Mouse (Mus musculus): ENCODE results near the gene Prc1.
"Not testable (repeated sequence)": the region's sequence is repeated elsewhere in the genome, so short reads cannot be mapped to it uniquely, and the experiment has no call there.

Gene Prc1

GRCm38 (mm10) chr7:80285725-80286124, 8.5 kb upstream of the Prc1 start:
- DNase-seq (ENCODE audit: low spot score) = no peak

GRCm38 (mm10) chr7:80287736-80288135, 6.5 kb upstream of the Prc1 start:
- no peak for DNase-seq (ENCODE audit: low spot score)

GRCm38 (mm10) chr7:80294764-80295648, 756 bp downstream of the Prc1 start:
- DNase-seq (ENCODE audit: low spot score) = no peak

GRCm38 (mm10) chr7:80296462-80296861, 2.2 kb downstream of the Prc1 start:
- no peak for DNase-seq (ENCODE audit: low spot score)

GRCm38 (mm10) chr7:80297041-80297440, 2.8 kb downstream of the Prc1 start:
- DNase-seq (ENCODE audit: low spot score) = no peak

GRCm38 (mm10) chr7:80298754-80299153, 4.5 kb downstream of the Prc1 start:
- DNase-seq (ENCODE audit: low spot score) = no peak

GRCm38 (mm10) chr7:80299568-80299967, 5.3 kb downstream of the Prc1 start:
- DNase-seq (ENCODE audit: low spot score) = no peak

- no peak for DNase-seq (ENCODE audit: low spot score)
Measured at GRCm38 (mm10) chr7:80301522-80301921, 7.3 kb downstream of the Prc1 start.

GRCm38 (mm10) chr7:80307766-80308165, 13.5 kb downstream of the Prc1 start:
- DNase-seq (ENCODE audit: low spot score) = no peak

GRCm38 (mm10) chr7:80310771-80311170, 16.5 kb downstream of the Prc1 start:
- DNase-seq (ENCODE audit: low spot score) = no peak

- no peak for DNase-seq (ENCODE audit: low spot score)
Measured at GRCm38 (mm10) chr7:80315733-80316132, 21.5 kb downstream of the Prc1 start.

GRCm38 (mm10) chr7:80317439-80318115, 23.3 kb downstream of the Prc1 start:
- no peak for DNase-seq (ENCODE audit: low spot score)

GRCm38 (mm10) chr7:80318670-80319069, 24.4 kb downstream of the Prc1 start:
- DNase-seq (ENCODE audit: low spot score) = no peak

GRCm38 (mm10) chr7:80319846-80320496, 25.7 kb downstream of the Prc1 start:
- no peak for DNase-seq (ENCODE audit: low spot score)

GRCm38 (mm10) chr7:80323336-80323735, 29.1 kb downstream of the Prc1 start:
- no peak for DNase-seq (ENCODE audit: low spot score)

- peak; percentile 86 for DNase-seq (ENCODE audit: low spot score)
Measured at GRCm38 (mm10) chr7:80324043-80324815, 30.0 kb downstream of the Prc1 start, which contains the start of gene Rccd1. Rccd1 (minus strand) TSS chr7:80324454.

- not testable (repeated sequence) for DNase-seq (ENCODE audit: low spot score)
Measured at GRCm38 (mm10) chr7:80324816-80325119, 30.5 kb downstream of the Prc1 start.

- DNase-seq (ENCODE audit: low spot score) = no peak
Measured at GRCm38 (mm10) chr7:80325292-80325868, 31.1 kb downstream of the Prc1 start.

GRCm38 (mm10) chr7:80326076-80326475, 31.8 kb downstream of the Prc1 start:
- no peak for DNase-seq (ENCODE audit: low spot score)

GRCm38 (mm10) chr7:80330278-80330677, 36.0 kb downstream of the Prc1 start:
- DNase-seq (ENCODE audit: low spot score) = no peak

GRCm38 (mm10) chr7:80331433-80331832, 37.2 kb downstream of the Prc1 start:
- DNase-seq (ENCODE audit: low spot score) = no peak

GRCm38 (mm10) chr7:80334848-80335247, 40.6 kb downstream of the Prc1 start:
- no peak for DNase-seq (ENCODE audit: low spot score)
